Mouse (Mus musculus) neural tube, embryonic 14.5 days (tissue): ENCODE measurements around the gene Trnp1. TPM values are rescaled to one million over a fixed set of nuclear protein-coding genes. Genes with fewer than 3 reads are reported as not detected.

Experiments
- ATAC-seq: fragments of 200-750 bp; cut with Nextera tagmentation; 2 replicates; pipeline ENCODE4 v1.8.0; 2017; ENCODE audit warnings: low read depth, mild to moderate bottlenecking, moderate TSS enrichment, moderate library complexity
- H3K27ac ChIP-seq: fragments of 300-500 bp; sonication (generic); 2 replicates; pipeline ENCODE4 v1.5.1; 2014; ENCODE audit warnings: low read depth, mild to moderate bottlenecking, control low read depth, low read length, moderate library complexity, mixed read lengths
- H3K27me3 ChIP-seq: fragments of 300-500 bp; sonication (generic); 2 replicates; pipeline ENCODE4 v1.6.1; 2014; ENCODE audit warnings: low read length; ENCODE audit not compliant: control insufficient read depth, insufficient read depth
- H3K36me3 ChIP-seq: fragments of 300-500 bp; sonication (generic); 2 replicates; pipeline ENCODE4 v1.6.1; 2014; ENCODE audit warnings: low read length, mixed read lengths; ENCODE audit not compliant: control insufficient read depth, insufficient read depth
- H3K4me1 ChIP-seq: fragments of 300-500 bp; sonication (generic); 2 replicates; pipeline ENCODE4 v1.6.1; 2014; ENCODE audit warnings: low read length; ENCODE audit not compliant: control insufficient read depth, insufficient read depth
- H3K4me2 ChIP-seq: fragments of 300-500 bp; sonication (generic); 2 replicates; pipeline ENCODE4 v1.6.1; 2014; ENCODE audit warnings: mild to moderate bottlenecking, low read depth, low read length, control low read depth
- H3K4me3 ChIP-seq: fragments of 300-500 bp; sonication (generic); 2 replicates; pipeline ENCODE4 v1.5.1; 2014; ENCODE audit warnings: low read depth, low read length, control low read depth, mixed read lengths
- H3K9ac ChIP-seq: fragments of 300-500 bp; sonication (generic); replicated peaks from 2 replicates; pipeline ENCODE4 v1.6.1; 2014; ENCODE audit warnings: low read depth, mild to moderate bottlenecking, control low read depth, low read length, mixed read lengths
- H3K9me3 ChIP-seq: fragments of 300-500 bp; sonication (generic); 2 replicates; pipeline ENCODE4 v1.6.1; 2016; ENCODE audit warnings: low read length; ENCODE audit not compliant: control insufficient read depth
- WGBS: fragments of 180-500 bp; shearing (Covaris S2); extraction: QIAGEN DNeasy Blood & Tissue Kit; methylation state at CpG from one replicate; pipeline ENCODE4 v1.1.7; 2014; 5-methylcytosine and 5-hydroxymethylcytosine counted together
- polyA plus RNA-seq: library from polyadenylated mRNA; unstranded; fragments of >200 nt; fragmentation: Nextera tagmentation; extraction: Ambion mirVana; gene quantifications from 2 replicates; pipeline ENCODE4 v1.2.1, GENCODE M21; 2014

Trnp1 gene
- polyA plus RNA-seq, 1 experiment from 2014 or later = 11.2 TPM

GRCm38 (mm10) chr4:133488619-133489392 is 9.5 kb downstream of the Trnp1 start:
- ATAC-seq = no peak
- H3K36me3 ChIP-seq = no peaks in the 10 kb centered on the region
- H3K4me1 ChIP-seq = no peaks in the 10 kb centered on the region
- H3K9ac ChIP-seq = no peak overlapping the region
- no peaks in the 10 kb centered on the region for H3K9me3 ChIP-seq
- H3K4me3 ChIP-seq = no peak overlapping the region
- H3K4me2 ChIP-seq = no peak overlapping the region
- WGBS = 88% methylated on average over 20 of the region's 20 CpGs
- H3K27me3 ChIP-seq = no peaks in the 10 kb centered on the region
- H3K27ac ChIP-seq = no peak overlapping the region

- ATAC-seq = no peak
- 95% methylated on average over 26 of the region's 26 CpGs for WGBS
Measured at GRCm38 (mm10) chr4:133486673-133487357, 11.5 kb downstream of the Trnp1 start.

GRCm38 (mm10) chr4:133485691-133486425 is 12.5 kb downstream of the Trnp1 start:
- Histone ChIP-seq H3K9me3 (no peaks in the 10 kb centered on the region), H3K4me2 (no peak overlapping the region), H3K27me3 (peaks cover 6% of the 10 kb centered on the region; the same call in 1 of the 2 replicates), H3K4me1 (no peaks in the 10 kb centered on the region), H3K4me3 (no peak overlapping the region), H3K27ac (no peak overlapping the region), H3K36me3 (no peaks in the 10 kb centered on the region), H3K9ac (no peak overlapping the region)
- no peak for ATAC-seq
- WGBS = 88% methylated on average over 28 of the region's 28 CpGs

More at GRCm38 (mm10) chr4:133486673-133487357, 11.5 kb downstream of the Trnp1 start:
- Histone ChIP-seq H3K4me3 (no peak overlapping the region), H3K4me1 (no peaks in the 10 kb centered on the region), H3K36me3 (no peaks in the 10 kb centered on the region), H3K9me3 (no peaks in the 10 kb centered on the region), H3K27ac (no peak overlapping the region), H3K9ac (no peak overlapping the region), H3K27me3 (no peaks in the 10 kb centered on the region), H3K4me2 (no peak overlapping the region)

GRCm38 (mm10) chr4:133484266-133485025 is 13.9 kb downstream of the Trnp1 start:
- H3K9me3 ChIP-seq = no peaks in the 10 kb centered on the region
- no peak for ATAC-seq
- H3K9ac ChIP-seq = no peak overlapping the region
- no peaks in the 10 kb centered on the region for H3K4me1 ChIP-seq
- 13% methylated on average over 22 of the region's 22 CpGs for WGBS
- H3K27me3 ChIP-seq = peaks cover 14% of the 10 kb centered on the region
- no peak overlapping the region for H3K4me3 ChIP-seq
- H3K36me3 ChIP-seq = no peaks in the 10 kb centered on the region
- H3K27ac ChIP-seq = no peak overlapping the region
- H3K4me2 ChIP-seq = no peak overlapping the region

GRCm38 (mm10) chr4:133482479-133482878 is 15.9 kb downstream of the Trnp1 start:
- H3K27me3 ChIP-seq = peaks cover 14% of the 10 kb centered on the region
- H3K9ac ChIP-seq = no peak overlapping the region
- no peak overlapping the region for H3K4me3 ChIP-seq
- WGBS = 90% methylated on average over 3 of the region's 3 CpGs
- H3K36me3 ChIP-seq = no peaks in the 10 kb centered on the region
- H3K9me3 ChIP-seq = no peaks in the 10 kb centered on the region
- H3K27ac ChIP-seq = no peak overlapping the region
- no peaks in the 10 kb centered on the region for H3K4me1 ChIP-seq
- H3K4me2 ChIP-seq = no peak overlapping the region
- no peak for ATAC-seq

DNA sequence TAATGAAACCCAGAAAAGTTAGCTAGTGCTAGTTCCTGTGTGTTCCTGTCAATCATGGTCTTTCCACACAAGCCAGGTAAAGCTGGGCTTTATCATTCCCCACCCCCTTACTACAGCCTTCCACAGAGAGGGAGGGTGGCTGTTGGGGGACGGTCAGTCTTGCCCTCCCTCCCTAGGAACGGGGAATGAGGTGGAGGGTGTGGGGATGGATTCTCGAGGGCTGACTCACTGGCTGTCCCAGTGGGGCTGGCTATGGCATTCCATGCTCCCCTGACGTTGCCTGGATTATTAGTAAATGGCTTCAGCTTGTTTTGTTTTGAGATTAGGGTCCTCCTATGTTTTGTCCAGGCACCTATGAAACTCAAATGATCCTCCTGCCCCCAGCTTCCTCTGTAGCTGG is 16.9 kb downstream of the Trnp1 start:
- Histone ChIP-seq H3K27ac (no peak overlapping the region), H3K9me3 (no peaks in the 10 kb centered on the region), H3K4me3 (no peak overlapping the region), H3K27me3 (peaks cover 14% of the 10 kb centered on the region), H3K36me3 (no peaks in the 10 kb centered on the region), H3K4me2 (no peak overlapping the region), H3K4me1 (no peaks in the 10 kb centered on the region), H3K9ac (no peak overlapping the region)
- 56% methylated on average over 4 of the region's 4 CpGs for WGBS
- no peak for ATAC-seq

DNA sequence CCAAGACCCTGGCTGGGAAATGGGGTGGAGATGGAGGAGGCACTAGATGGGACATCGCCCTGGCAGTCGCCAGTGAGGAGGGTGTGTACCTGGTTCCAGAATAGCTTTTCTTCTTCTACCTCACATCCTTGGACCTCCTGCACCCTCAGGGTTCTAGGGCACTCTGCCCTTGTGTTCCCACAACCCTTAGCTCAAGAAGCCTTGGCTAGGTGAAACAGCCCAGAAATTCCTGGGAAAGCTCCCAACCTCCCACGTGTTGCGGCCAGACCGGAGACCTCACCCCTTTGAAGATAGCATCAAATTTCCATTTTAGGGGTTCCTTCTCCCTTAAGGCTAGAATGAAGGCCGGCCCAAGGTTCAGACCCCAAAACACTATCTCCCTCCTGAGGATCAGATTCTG is 17.6 kb downstream of the Trnp1 start:
- Histone ChIP-seq H3K4me1 (no peaks in the 10 kb centered on the region), H3K4me3 (no peak overlapping the region), H3K4me2 (no peak overlapping the region), H3K27ac (no peak overlapping the region), H3K9me3 (no peaks in the 10 kb centered on the region), H3K36me3 (no peaks in the 10 kb centered on the region), H3K9ac (no peak overlapping the region), H3K27me3 (peaks cover 14% of the 10 kb centered on the region)
- WGBS = 46% methylated on average over 6 of the region's 6 CpGs
- no peak for ATAC-seq

DNA sequence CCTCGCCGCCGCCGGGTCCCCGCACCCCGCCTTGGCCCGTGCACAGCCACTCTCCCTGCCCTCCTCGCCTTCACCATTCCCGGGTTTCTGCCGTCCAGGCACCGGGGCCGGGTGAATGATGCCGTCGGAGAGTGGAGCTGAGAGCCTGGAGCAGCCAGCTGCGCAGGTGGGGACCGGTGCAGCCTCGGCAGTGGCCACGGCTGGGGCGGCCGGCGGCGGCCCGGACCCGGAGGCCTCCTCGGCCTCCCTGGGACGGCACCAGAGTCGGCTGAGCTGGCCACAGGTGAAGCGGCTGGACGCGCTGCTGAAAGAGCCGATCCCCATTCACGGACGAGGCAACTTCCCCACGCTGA is 18.2 kb downstream of the Trnp1 start:
- Histone ChIP-seq H3K36me3 (no peaks in the 10 kb centered on the region), H3K9ac (no peak overlapping the region; the same call in 1 of the 2 replicates), H3K4me2 (peak overlapping the region; percentile 46), H3K27ac (no peak overlapping the region), H3K4me1 (no peaks in the 10 kb centered on the region), H3K9me3 (no peaks in the 10 kb centered on the region), H3K27me3 (peaks cover 14% of the 10 kb centered on the region), H3K4me3 (peak overlapping the region; percentile 29)
- no peak for ATAC-seq
- WGBS = 6% methylated on average over 30 of the region's 34 CpGs
